Mouse (Mus musculus) stomach, postnatal 0 days (tissue): ENCODE measurements around the gene Olfr312. TPM values are rescaled to one million over a fixed set of nuclear protein-coding genes. Genes with fewer than 3 reads are reported as not detected.

Experiments
- ATAC-seq: fragments of 200-750 bp; cut with Nextera tagmentation; 2 replicates; pipeline ENCODE4 v1.8.0; 2017; ENCODE audit not compliant: low FRiP score, low TSS enrichment
- DNase-seq: peaks from one replicate; pipeline ENCODE4 v3.0.0-alpha.2; 2016; ENCODE audit warnings: low spot score
- H3K27ac ChIP-seq: fragments of 300-500 bp; sonication (generic); replicated peaks from 2 replicates; pipeline ENCODE4 v1.5.1; 2014; ENCODE audit warnings: mild to moderate bottlenecking, control low read depth
- H3K27me3 ChIP-seq: fragments of 300-500 bp; sonication (generic); 2 replicates; pipeline ENCODE4 v1.6.1; 2014; ENCODE audit warnings: low read length; ENCODE audit not compliant: control insufficient read depth, insufficient read depth
- H3K36me3 ChIP-seq: fragments of 300-500 bp; sonication (generic); 2 replicates; pipeline ENCODE4 v1.6.1; 2014; ENCODE audit warnings: low read length, mixed read lengths; ENCODE audit not compliant: control insufficient read depth, insufficient read depth
- H3K4me1 ChIP-seq: fragments of 300-500 bp; sonication (generic); replicated peaks from 2 replicates; pipeline ENCODE4 v1.6.1; 2014; ENCODE audit warnings: antibody characterized with exemption; ENCODE audit not compliant: control insufficient read depth, insufficient read depth
- H3K4me2 ChIP-seq: fragments of 300-500 bp; sonication (generic); replicated peaks from 2 replicates; pipeline ENCODE4 v1.6.1; 2014; ENCODE audit warnings: low read depth, mild to moderate bottlenecking, control low read depth, moderate library complexity
- H3K4me3 ChIP-seq: fragments of 300-500 bp; sonication (generic); 2 replicates; pipeline ENCODE4 v1.5.1; 2014; ENCODE audit warnings: low read depth, low read length, control low read depth
- H3K9ac ChIP-seq: fragments of 300-500 bp; sonication (generic); 2 replicates; pipeline ENCODE4 v1.6.1; 2014; ENCODE audit warnings: mild to moderate bottlenecking, low read length, control low read depth, mixed read lengths
- H3K9me3 ChIP-seq: fragments of 300-500 bp; sonication (generic); 2 replicates; pipeline ENCODE4 v1.6.1; 2016; ENCODE audit warnings: low read length; ENCODE audit not compliant: control insufficient read depth
- CTCF ChIP-seq: IDR thresholded peaks from 2 replicates; pipeline ENCODE4 v1.5.1; 2016; ENCODE audit warnings: antibody characterized with exemption, low read depth, mild to moderate bottlenecking, moderate library complexity
- EP300 ChIP-seq: optimal IDR thresholded peaks from 2 replicates; pipeline ENCODE3; 2016; ENCODE audit warnings: antibody characterized with exemption
- WGBS: fragments of 180-500 bp; shearing (Covaris S2); extraction: QIAGEN DNeasy Blood & Tissue Kit; methylation state at CpG from one replicate; pipeline ENCODE4 v1.1.7; 2014; 5-methylcytosine and 5-hydroxymethylcytosine counted together
- polyA plus RNA-seq: library from polyadenylated mRNA; unstranded; fragments of >200 nt; fragmentation: Nextera tagmentation; extraction: Ambion mirVana; gene quantifications from 2 replicates; pipeline ENCODE4 v1.2.1, GENCODE M21; 2015

The Olfr312 gene
- polyA plus RNA-seq, 1 experiment from 2014 or later = not detected

GRCm38 (mm10) chr11:58846919-58847461 lies 18.0 kb downstream of the Olfr312 start, which contains the start of gene Gm12258:
Gm12258 (plus strand) TSS chr11:58847158.
- Histone ChIP-seq H3K4me3 (peak within 1 kb of the TSS; percentile 71), H3K9me3 (no peaks in the 10 kb centered on the region), H3K27ac (peak within 1 kb of the TSS; percentile 45), H3K9ac (peak within 1 kb of the TSS; percentile 79), H3K36me3 (0 out of 2 replicates have a peak, but pooled peaks cover 5% of the 10 kb centered on the region), H3K4me1 (no peaks in the 10 kb centered on the region), H3K27me3 (no peaks in the 10 kb centered on the region), H3K4me2 (peak within 1 kb of the TSS; percentile 68)
- under 1% methylated on average over 24 of the region's 24 CpGs for WGBS
- peak; percentile 100 for ATAC-seq
- TF ChIP-seq CTCF = no peak
- TF ChIP-seq EP300 = no peak
- DNase-seq = peak; percentile 87

GRCm38 (mm10) chr11:58847636-58848035 lies 18.6 kb downstream of the Olfr312 start:
- Histone ChIP-seq H3K27ac (no peak overlapping the region), H3K9ac (peak overlapping the region; percentile 79), H3K27me3 (no peaks in the 10 kb centered on the region), H3K9me3 (no peaks in the 10 kb centered on the region), H3K36me3 (0 out of 2 replicates have a peak, but pooled peaks cover 5% of the 10 kb centered on the region), H3K4me3 (peak overlapping the region; percentile 71), H3K4me2 (peak overlapping the region; percentile 68), H3K4me1 (no peaks in the 10 kb centered on the region)
- WGBS = 42% methylated on average over 9 of the region's 9 CpGs
- DNase-seq = no peak
- TF ChIP-seq EP300 (no peak), CTCF (no peak)
- no peak for ATAC-seq

- Histone ChIP-seq H3K4me3 (no peak overlapping the region), H3K27ac (no peak overlapping the region), H3K36me3 (peaks cover 6% of the 10 kb centered on the region; the same call in 1 of the 2 replicates), H3K9me3 (no peaks in the 10 kb centered on the region), H3K9ac (no peak overlapping the region), H3K4me2 (no peak overlapping the region), H3K4me1 (no peaks in the 10 kb centered on the region), H3K27me3 (no peaks in the 10 kb centered on the region)
- DNase-seq (no peak), ATAC-seq (no peak)
- WGBS = 67% methylated on average over 2 of the region's 2 CpGs
- TF ChIP-seq CTCF (no peak), EP300 (no peak)
Observed at GRCm38 (mm10) chr11:58849731-58850130, 20.7 kb downstream of the Olfr312 start.

- Histone ChIP-seq H3K36me3 (peaks cover 23% of the 10 kb centered on the region), H3K9me3 (peaks cover 12% of the 10 kb centered on the region), H3K27me3 (no peaks in the 10 kb centered on the region), H3K4me1 (no peaks in the 10 kb centered on the region), H3K9ac (no peak overlapping the region), H3K27ac (no peak overlapping the region), H3K4me2 (no peak overlapping the region), H3K4me3 (no peak overlapping the region)
- no peak for TF ChIP-seq CTCF
- no peak for TF ChIP-seq EP300
- DNase-seq (no peak), ATAC-seq (no peak)
- WGBS = 97% methylated on average over 8 of the region's 8 CpGs
Observed at GRCm38 (mm10) chr11:58860744-58861143, 31.7 kb downstream of the Olfr312 start.

GRCm38 (mm10) chr11:58867039-58867953 lies 38.3 kb downstream of the Olfr312 start, which contains the start of gene 2810021J22Rik:
2810021J22Rik (plus strand) TSS chr11:58867216.
- H3K4me3 ChIP-seq = peak within 1 kb of the TSS; percentile 69
- WGBS = 4% methylated on average over 37 of the region's 37 CpGs
- H3K27me3 ChIP-seq = no peaks in the 10 kb centered on the region
- H3K4me1 ChIP-seq = 0 out of 2 replicates have a peak, but pooled peaks cover 2% of the 10 kb centered on the region
- H3K4me2 ChIP-seq = peak within 1 kb of the TSS; percentile 84
- DNase-seq = peak; percentile 88
- peak within 1 kb of the TSS; percentile 74 for H3K9ac ChIP-seq
- peak within 1 kb of the TSS; percentile 67 for H3K27ac ChIP-seq
- H3K9me3 ChIP-seq = no peaks in the 10 kb centered on the region
- peak; percentile 93 for ATAC-seq
- no peaks in the 10 kb centered on the region for H3K36me3 ChIP-seq
- no peak for TF ChIP-seq EP300
- peak; percentile 38 for TF ChIP-seq CTCF
